In genomic region chr10:11822418-11822959, GRCm38 (mm10) we compare ENCODE assay signal across 22 mouse cellular contexts.
"Had no signal": no experiment of that assay in that cellular context is flagged by ENCODE, and none has a peak within 500 bp of the region (broad histone marks: within the 10 kb centered on the region; RNA-seq: fewer than 3 reads in every experiment).

No protein-coding gene starts in this region.

- ATAC-seq: liver, embryonic 12.5 days; midbrain, embryonic 15.5 days had no signal

- DNase-seq: kidney, adult 9 months; kidney, postnatal 14 days; kidney, postnatal 4 days; liver; lung, adult 18-20 months; lung, postnatal 10 days; lung, postnatal 36 days; right cerebral cortex, adult 18-20 months; right cerebral cortex, postnatal 14 days; right cerebral cortex, postnatal 4 days; thymus, postnatal 25 days had no signal

- H3K36me3 ChIP-seq: limb, embryonic 10.5 days; limb, embryonic 13.5 days; liver, embryonic 12.5 days; liver, embryonic 15.5 days; lung, embryonic 15.5 days; midbrain, embryonic 10.5 days; midbrain, embryonic 15.5 days; neural tube, embryonic 12.5 days; neural tube, embryonic 15.5 days had no signal

- H3K4me3 ChIP-seq: limb, embryonic 10.5 days; limb, embryonic 13.5 days; liver, embryonic 12.5 days; liver, embryonic 15.5 days; lung, embryonic 15.5 days; megakaryocyte, embryonic 14.5 days; midbrain, embryonic 10.5 days; midbrain, embryonic 15.5 days; neural tube, embryonic 12.5 days; neural tube, embryonic 15.5 days had no signal

- H3K9me3 ChIP-seq: limb, embryonic 10.5 days; limb, embryonic 13.5 days; liver, embryonic 12.5 days; liver, embryonic 15.5 days; lung, embryonic 15.5 days; megakaryocyte, embryonic 14.5 days; midbrain, embryonic 10.5 days; midbrain, embryonic 15.5 days; neural tube, embryonic 12.5 days; neural tube, embryonic 15.5 days had no signal

- H3K4me1 ChIP-seq: limb, embryonic 10.5 days; limb, embryonic 13.5 days; liver, embryonic 12.5 days; liver, embryonic 15.5 days; lung, embryonic 15.5 days; megakaryocyte, embryonic 14.5 days; midbrain, embryonic 10.5 days; midbrain, embryonic 15.5 days; neural tube, embryonic 12.5 days; neural tube, embryonic 15.5 days had no signal

- H3K4me2 ChIP-seq: limb, embryonic 13.5 days; liver, embryonic 12.5 days; liver, embryonic 15.5 days; lung, embryonic 15.5 days; midbrain, embryonic 15.5 days; neural tube, embryonic 12.5 days; neural tube, embryonic 15.5 days had no signal

- H3K9ac ChIP-seq: limb, embryonic 13.5 days; liver, embryonic 12.5 days; liver, embryonic 15.5 days; lung, embryonic 15.5 days; midbrain, embryonic 15.5 days; neural tube, embryonic 12.5 days; neural tube, embryonic 15.5 days had no signal

- H3K27ac ChIP-seq: limb, embryonic 10.5 days; limb, embryonic 13.5 days; liver, embryonic 12.5 days; liver, embryonic 15.5 days; lung, embryonic 15.5 days; midbrain, embryonic 10.5 days; midbrain, embryonic 15.5 days; neural tube, embryonic 12.5 days; neural tube, embryonic 15.5 days; stomach, postnatal 0 days had no signal

- H3K27me3 ChIP-seq: limb, embryonic 13.5 days; liver, embryonic 12.5 days; liver, embryonic 15.5 days; lung, embryonic 15.5 days; megakaryocyte, embryonic 14.5 days; midbrain, embryonic 15.5 days; neural tube, embryonic 12.5 days; neural tube, embryonic 15.5 days had no signal
